Mouse (Mus musculus) hindbrain, embryonic 15.5 days (tissue): Measurements from ENCODE around the gene Dclk1. TPM values are rescaled to one million over a fixed set of nuclear protein-coding genes. Genes with fewer than 3 reads are reported as not detected.

Source experiments
- ATAC-seq: fragments of 200-750 bp; cut with Nextera tagmentation; 2 replicates; pipeline ENCODE4 v1.8.0; 2017; ENCODE audit warnings: low read depth, moderate number of reproducible peaks, moderate TSS enrichment; ENCODE audit not compliant: low FRiP score
- H3K27ac ChIP-seq: fragments of 300-500 bp; sonication (generic); replicated peaks from 2 replicates; pipeline ENCODE4 v1.5.1; 2015; ENCODE audit warnings: mild to moderate bottlenecking, inconsistent platforms
- H3K27me3 ChIP-seq: fragments of 300-500 bp; sonication (generic); 2 replicates; pipeline ENCODE4 v1.6.1; 2015; ENCODE audit warnings: control low read depth, inconsistent platforms
- H3K36me3 ChIP-seq: fragments of 300-500 bp; sonication (generic); 2 replicates; pipeline ENCODE4 v1.6.1; 2015; ENCODE audit warnings: control low read depth, inconsistent platforms
- H3K4me1 ChIP-seq: fragments of 300-500 bp; sonication (generic); replicated peaks from 2 replicates; pipeline ENCODE4 v1.6.1; 2015; ENCODE audit warnings: control low read depth, inconsistent platforms
- H3K4me2 ChIP-seq: fragments of 300-500 bp; sonication (generic); 2 replicates; pipeline ENCODE4 v1.6.1; 2015; ENCODE audit warnings: moderate library complexity, mild to moderate bottlenecking, inconsistent platforms
- H3K4me3 ChIP-seq: fragments of 300-500 bp; sonication (generic); 2 replicates; pipeline ENCODE4 v1.5.1; 2015; ENCODE audit warnings: mild to moderate bottlenecking, inconsistent platforms
- H3K9ac ChIP-seq: fragments of 300-500 bp; sonication (generic); 2 replicates; pipeline ENCODE4 v1.6.1; 2015; ENCODE audit warnings: inconsistent platforms
- H3K9me3 ChIP-seq: fragments of 300-500 bp; sonication (generic); 2 replicates; pipeline ENCODE4 v1.6.1; 2016; ENCODE audit warnings: control low read depth, inconsistent platforms
- WGBS: fragments of 180-500 bp; shearing (Covaris S2); methylation state at CpG from one replicate; pipeline ENCODE4 v1.1.7; 2015; 5-methylcytosine and 5-hydroxymethylcytosine counted together
- polyA plus RNA-seq: library from polyadenylated mRNA; unstranded; fragments of >200 nt; fragmentation: Nextera tagmentation; extraction: Ambion mirVana; gene quantifications from 2 replicates; pipeline ENCODE4 v1.2.1, GENCODE M21; 2015

The Dclk1 gene
- polyA plus RNA-seq, 1 experiment from 2014 or later = 266 TPM

- peaks cover 63% of the 10 kb centered on the region for H3K4me1 ChIP-seq
- H3K27me3 ChIP-seq = no peaks in the 10 kb centered on the region
- WGBS = 7% methylated on average over 16 of the region's 16 CpGs
- peak overlapping the region; percentile 86 for H3K27ac ChIP-seq
- peak; percentile 32; the same call in 1 of the 2 replicates for ATAC-seq
- H3K4me2 ChIP-seq = peak overlapping the region; percentile 47
- H3K36me3 ChIP-seq = no peaks in the 10 kb centered on the region
- H3K9me3 ChIP-seq = no peaks in the 10 kb centered on the region
- H3K9ac ChIP-seq = no peak overlapping the region
- H3K4me3 ChIP-seq = peak overlapping the region; percentile 9; the same call in 1 of the 2 replicates
These were observed 105.3 kb downstream of the Dclk1 start for GRCm38 (mm10) chr3:55347371-55348025.

- no peak overlapping the region for H3K4me3 ChIP-seq
- no peak overlapping the region for H3K9ac ChIP-seq
- no peaks in the 10 kb centered on the region for H3K27me3 ChIP-seq
- peaks cover 68% of the 10 kb centered on the region for H3K4me1 ChIP-seq
- ATAC-seq = peak; percentile 36; the same call in 1 of the 2 replicates
- peak overlapping the region; percentile 86 for H3K27ac ChIP-seq
- no peaks in the 10 kb centered on the region for H3K9me3 ChIP-seq
- WGBS = 42% methylated on average over 5 of the region's 5 CpGs
- H3K36me3 ChIP-seq = no peaks in the 10 kb centered on the region
- peak overlapping the region; percentile 47 for H3K4me2 ChIP-seq
These were observed 105.8 kb downstream of the Dclk1 start for GRCm38 (mm10) chr3:55348026-55348390.

GRCm38 (mm10) chr3:55350194-55350593, 108.0 kb downstream of the Dclk1 start:
- 79% methylated on average over 2 of the region's 2 CpGs for WGBS
- H3K4me3 ChIP-seq = no peak overlapping the region
- H3K27me3 ChIP-seq = no peaks in the 10 kb centered on the region
- H3K9me3 ChIP-seq = no peaks in the 10 kb centered on the region
- ATAC-seq = no peak
- H3K4me2 ChIP-seq = no peak overlapping the region
- H3K36me3 ChIP-seq = no peaks in the 10 kb centered on the region
- peaks cover 85% of the 10 kb centered on the region for H3K4me1 ChIP-seq
- H3K27ac ChIP-seq = peak overlapping the region; percentile 47; the same call in 1 of the 2 replicates
- H3K9ac ChIP-seq = no peak overlapping the region

- Histone ChIP-seq H3K36me3 (no peaks in the 10 kb centered on the region), H3K9me3 (no peaks in the 10 kb centered on the region), H3K4me1 (peaks cover 81% of the 10 kb centered on the region), H3K4me2 (peak overlapping the region; percentile 32), H3K9ac (peak overlapping the region; percentile 35; the same call in 1 of the 2 replicates), H3K27ac (peak overlapping the region; percentile 87), H3K27me3 (no peaks in the 10 kb centered on the region), H3K4me3 (no peak overlapping the region)
- WGBS = 40% methylated on average over 13 of the region's 13 CpGs
- ATAC-seq = peak; percentile 71
These were observed 109.3 kb downstream of the Dclk1 start for GRCm38 (mm10) chr3:55351281-55352052.

- Histone ChIP-seq H3K9ac (no peak overlapping the region), H3K27ac (peak overlapping the region; percentile 87), H3K4me1 (peaks cover 70% of the 10 kb centered on the region), H3K36me3 (no peaks in the 10 kb centered on the region), H3K27me3 (no peaks in the 10 kb centered on the region), H3K4me3 (no peak overlapping the region), H3K4me2 (no peak overlapping the region), H3K9me3 (no peaks in the 10 kb centered on the region)
- ATAC-seq = no peak
- WGBS = 74% methylated on average over 14 of the region's 14 CpGs
These were observed 110.4 kb downstream of the Dclk1 start for GRCm38 (mm10) chr3:55352529-55352928.

- Histone ChIP-seq H3K4me1 (peaks cover 64% of the 10 kb centered on the region), H3K4me2 (no peak overlapping the region), H3K27me3 (no peaks in the 10 kb centered on the region), H3K36me3 (no peaks in the 10 kb centered on the region), H3K9ac (no peak overlapping the region), H3K4me3 (no peak overlapping the region), H3K9me3 (no peaks in the 10 kb centered on the region), H3K27ac (peak overlapping the region; percentile 87)
- no peak for ATAC-seq
- 55% methylated on average over 9 of the region's 9 CpGs for WGBS
These were observed 111.0 kb downstream of the Dclk1 start for GRCm38 (mm10) chr3:55353169-55353568.

- no peaks in the 10 kb centered on the region for H3K27me3 ChIP-seq
- H3K9ac ChIP-seq = peak overlapping the region; percentile 22; the same call in 1 of the 2 replicates
- no peak overlapping the region for H3K4me3 ChIP-seq
- H3K9me3 ChIP-seq = no peaks in the 10 kb centered on the region
- H3K4me1 ChIP-seq = peaks cover 55% of the 10 kb centered on the region
- H3K4me2 ChIP-seq = 0 out of 2 replicates have a peak overlapping the region, but pooled peaks have one; percentile 3
- 15% methylated on average over 13 of the region's 13 CpGs for WGBS
- no peaks in the 10 kb centered on the region for H3K36me3 ChIP-seq
- H3K27ac ChIP-seq = peak overlapping the region; percentile 87
- peak; percentile 52 for ATAC-seq
These were observed 111.8 kb downstream of the Dclk1 start for GRCm38 (mm10) chr3:55353909-55354511.

GRCm38 (mm10) chr3:55354765-55355164, 112.6 kb downstream of the Dclk1 start:
- ATAC-seq = no peak
- Histone ChIP-seq H3K27me3 (no peaks in the 10 kb centered on the region), H3K36me3 (no peaks in the 10 kb centered on the region), H3K4me2 (no peak overlapping the region), H3K4me3 (no peak overlapping the region), H3K9ac (no peak overlapping the region), H3K9me3 (no peaks in the 10 kb centered on the region), H3K27ac (peak overlapping the region; percentile 87), H3K4me1 (peaks cover 48% of the 10 kb centered on the region)
- 14% methylated on average over 3 of the region's 3 CpGs for WGBS

- Histone ChIP-seq H3K4me1 (peaks cover 19% of the 10 kb centered on the region), H3K36me3 (no peaks in the 10 kb centered on the region), H3K4me3 (no peak overlapping the region), H3K9me3 (no peaks in the 10 kb centered on the region), H3K27ac (no peak overlapping the region), H3K4me2 (no peak overlapping the region), H3K27me3 (no peaks in the 10 kb centered on the region), H3K9ac (no peak overlapping the region)
- ATAC-seq = no peak
- WGBS = 86% methylated on average over 8 of the region's 8 CpGs
These were observed 116.3 kb downstream of the Dclk1 start for GRCm38 (mm10) chr3:55358486-55358885.

GRCm38 (mm10) chr3:55360836-55361235, 118.7 kb downstream of the Dclk1 start:
- 79% methylated on average over 3 of the region's 3 CpGs for WGBS
- Histone ChIP-seq H3K36me3 (no peaks in the 10 kb centered on the region), H3K27ac (no peak overlapping the region), H3K4me1 (0 out of 2 replicates have a peak, but pooled peaks cover 6% of the 10 kb centered on the region), H3K27me3 (no peaks in the 10 kb centered on the region), H3K9ac (no peak overlapping the region), H3K4me3 (no peak overlapping the region), H3K9me3 (no peaks in the 10 kb centered on the region), H3K4me2 (no peak overlapping the region)
- no peak for ATAC-seq

- WGBS = 73% methylated on average over 8 of the region's 8 CpGs
- H3K4me2 ChIP-seq = no peak overlapping the region
These were observed 125.0 kb downstream of the Dclk1 start for GRCm38 (mm10) chr3:55367166-55367565.

GRCm38 (mm10) chr3:55369156-55369555, 127.0 kb downstream of the Dclk1 start:
- H3K27me3 ChIP-seq = no peaks in the 10 kb centered on the region
- H3K9ac ChIP-seq = no peak overlapping the region
- ATAC-seq = no peak
- H3K4me1 ChIP-seq = peaks cover 5% of the 10 kb centered on the region
- H3K27ac ChIP-seq = no peak overlapping the region
- no peak overlapping the region for H3K4me2 ChIP-seq
- H3K4me3 ChIP-seq = no peak overlapping the region
- no peaks in the 10 kb centered on the region for H3K9me3 ChIP-seq
- H3K36me3 ChIP-seq = no peaks in the 10 kb centered on the region
- WGBS = 82% methylated on average over 7 of the region's 7 CpGs

More at GRCm38 (mm10) chr3:55367166-55367565, 125.0 kb downstream of the Dclk1 start:
- no peak overlapping the region for H3K9ac ChIP-seq
- H3K27me3 ChIP-seq = no peaks in the 10 kb centered on the region
- H3K27ac ChIP-seq = no peak overlapping the region
- H3K4me1 ChIP-seq = no peaks in the 10 kb centered on the region
- H3K4me3 ChIP-seq = no peak overlapping the region
- H3K36me3 ChIP-seq = no peaks in the 10 kb centered on the region
- H3K9me3 ChIP-seq = no peaks in the 10 kb centered on the region
- ATAC-seq = no peak
